Mouse (Mus musculus): ENCODE measurements around the gene Pcsk1.

GRCm38 (mm10) chr13:75063947-75064346 is 25.7 kb upstream of the Pcsk1 start:
- TF ChIP-seq CTCF (IDR thresholded peaks at IDR 0.05; ENCODE audit: borderline replicate concordance, extremely low read depth, insufficient read depth, insufficient read length) = no peak
- TF ChIP-seq POLR2A (IDR thresholded peaks at IDR 0.05; ENCODE audit: borderline replicate concordance, extremely low read depth, insufficient read depth, insufficient read length, poor library complexity, severe bottlenecking) = no peak
